In genomic region chr12:8772451-8773143, GRCm38 (mm10) we compare ENCODE assay signal across 8 mouse cellular contexts. TPM values are rescaled to one million over a fixed set of nuclear protein-coding genes. Genes with fewer than 3 reads are reported as not detected.
DNase-seq lines count a peak whose midpoint lies in the region; ATAC-seq and TF ChIP-seq lines count a peak whose summit lies in the region.

No protein-coding gene starts in this region.

- TF ChIP-seq EP300 in heart, adult 2 months (IDR thresholded peaks at IDR 0.05; ENCODE audit: insufficient read depth, low read depth, low read length): no peak
- TF ChIP-seq EP300 in lung, postnatal 0 days (IDR thresholded peaks at IDR 0.05): no peak

- H3K79me2 ChIP-seq in heart, adult 2 months (replicated peaks; ENCODE audit: control insufficient read depth, insufficient read depth, low read length): no peaks in the 10 kb centered on the region

- peak; percentile 32 for ATAC-seq in lung, postnatal 0 days

- H3K36me3 ChIP-seq in heart, adult 2 months (ENCODE audit: control insufficient read depth, insufficient read depth, low read length): no peaks in the 10 kb centered on the region
- H3K36me3 ChIP-seq in kidney, adult 2 months (ENCODE audit: control insufficient read depth, insufficient read depth, low read length): no peaks in the 10 kb centered on the region
- no peaks in the 10 kb centered on the region for H3K36me3 ChIP-seq in lung, postnatal 0 days (ENCODE audit: insufficient read depth, low read length)

- H3K27ac ChIP-seq in heart, adult 2 months: peak overlapping the region; percentile 28
- H3K27ac ChIP-seq in kidney, adult 2 months (ENCODE audit: insufficient read depth, low read depth, low read length): no peak overlapping the region
- peak overlapping the region; percentile 89 for H3K27ac ChIP-seq in lung, postnatal 0 days (ENCODE audit: low read length)

- H3K9me3 ChIP-seq in lung, postnatal 0 days (ENCODE audit: low read length): no peaks in the 10 kb centered on the region

- no peak for TF ChIP-seq CTCF in heart, adult 2 months (IDR thresholded peaks at IDR 0.05)
- TF ChIP-seq CTCF in kidney, adult 2 months (conservative IDR thresholded peaks at IDR 0.05; ENCODE audit: insufficient read depth, insufficient read length, low read depth, low read length): no peak
- peak; percentile 45 for TF ChIP-seq CTCF in lung, postnatal 0 days (IDR thresholded peaks at IDR 0.05)

- H3K4me1 ChIP-seq in heart, adult 2 months (ENCODE audit: control insufficient read depth, insufficient read depth, low read length): peaks cover 2% of the 10 kb centered on the region; the same call in 1 of the 2 replicates
- no peaks in the 10 kb centered on the region for H3K4me1 ChIP-seq in kidney, adult 2 months (ENCODE audit: control insufficient read depth, insufficient read depth, low read length)
- H3K4me1 ChIP-seq in lung, postnatal 0 days (ENCODE audit: insufficient read depth, low read depth, low read length): peaks cover 10% of the 10 kb centered on the region; the same call in 1 of the 2 replicates

- no peaks in the 10 kb centered on the region for H3K27me3 ChIP-seq in heart, adult 2 months (ENCODE audit: control insufficient read depth, insufficient read depth, low read length)
- H3K27me3 ChIP-seq in kidney, adult 2 months (replicated peaks; ENCODE audit: control insufficient read depth, insufficient read depth, low read length): no peaks in the 10 kb centered on the region
- no peaks in the 10 kb centered on the region for H3K27me3 ChIP-seq in lung, postnatal 0 days (replicated peaks; ENCODE audit: insufficient read depth, low read length)

- H3K4me2 ChIP-seq in lung, postnatal 0 days (replicated peaks; ENCODE audit: low read depth, low read length): peak overlapping the region; percentile 90

- WGBS in heart, adult 2 months: 1% methylated on average over 55 of the region's 55 CpGs
- WGBS in kidney, adult 2 months: 1% methylated on average over 55 of the region's 55 CpGs
- WGBS in lung, postnatal 0 days: under 1% methylated on average over 43 of the region's 55 CpGs

- peak overlapping the region; percentile 76 for H3K9ac ChIP-seq in heart, adult 2 months (ENCODE audit: low read depth, low read length)
- peak overlapping the region; percentile 79 for H3K9ac ChIP-seq in lung, postnatal 0 days (replicated peaks; ENCODE audit: low read depth)

- TF ChIP-seq POLR2A in heart, adult 2 months (IDR thresholded peaks at IDR 0.05; ENCODE audit: insufficient read depth, low read depth, low read length): no peak
- TF ChIP-seq POLR2A in kidney, adult 2 months (IDR thresholded peaks at IDR 0.05; ENCODE audit: low read depth, low read length): no peak

- peak; percentile 50 for DNase-seq in left cerebral cortex, postnatal 4 days
- no peak for DNase-seq in left cerebral cortex, adult 8-10 months (ENCODE audit: low spot score in 2 of 2)
- DNase-seq in cerebellum, postnatal 14 days: peak; percentile 49 to 56
- peak; percentile 56 to 61 for DNase-seq in heart, adult 2 months
- peak; percentile 35 for DNase-seq in kidney, adult 2 months
- peak; percentile 68 for DNase-seq in lung, postnatal 0 days (ENCODE audit: low spot score)
- peak; percentile 75 for DNase-seq in ovary, postnatal 36 days (ENCODE audit: low spot score)
- no peak for DNase-seq in layer of hippocampus, adult 9-10 months (ENCODE audit: low spot score)

- peak overlapping the region; percentile 58 for H3K4me3 ChIP-seq in heart, adult 2 months
- peak overlapping the region; percentile 61 for H3K4me3 ChIP-seq in kidney, adult 2 months (ENCODE audit: insufficient read depth, low read depth, low read length)
- H3K4me3 ChIP-seq in lung, postnatal 0 days (ENCODE audit: low read depth, low read length): peak overlapping the region; percentile 82

- intact Hi-C loops in left cerebral cortex, postnatal 4 days (cut with DNase I): no loop called here
- intact Hi-C loops in heart, adult 2 months (cut with DNase I): loop anchor here (5.0 kb wide), 2 partner anchors 40 to 230 kb away; no protein-coding TSS in a partner anchor

RNA-seq across cellular contexts. Expression of gene Sdc1, which starts 1.5 kb away (rescaled TPM):
- 10 to 100 TPM; 16.9 to 20.6 TPM for total RNA-seq in left cerebral cortex, postnatal 4 days (2021)
- 1 to 10 TPM in 3 of 4 experiments, under 1 TPM in 1; 0.87 to 1.7 (median 1.4) TPM for total RNA-seq in left cerebral cortex, adult 8-10 months (2022)
- 1 to 10 TPM; 4.8 to 5.7 TPM for total RNA-seq in heart, adult 2 months (2021)
- polyA plus RNA-seq in heart, adult 2 months (2012; rRNA removed): 9.1 and 11.0 TPM in 2 replicates
- polyA plus RNA-seq in kidney, adult 2 months (2012; rRNA removed): 13.3 and 18.5 TPM in 2 replicates
- 303 and 306 TPM in 2 replicates for polyA plus RNA-seq in lung, postnatal 0 days (2015; fragmentation: Nextera tagmentation; extraction: Ambion mirVana)

Comparison
In these comparisons a context has a peak if more than half of its experiments do, and no peak if none do; other contexts are left out.
1. DNase-seq: peak in left cerebral cortex, postnatal 4 days (single experiment), cerebellum, postnatal 14 days (2 of 2), heart, adult 2 months (2 of 2), kidney, adult 2 months (single experiment), lung, postnatal 0 days (single experiment) and ovary, postnatal 36 days (single experiment); none in left cerebral cortex, adult 8-10 months (0 of 2) and layer of hippocampus, adult 9-10 months (single experiment).
2. Peak in every context shown above with its lines, with median percentiles within 50 percentile points of each other: H3K4me3 ChIP-seq.